Mouse (Mus musculus) heart, postnatal 4 days (tissue): ENCODE results near the gene Rif1. TPM values are rescaled to one million over a fixed set of nuclear protein-coding genes. Genes with fewer than 3 reads are reported as not detected.
A peak's percentile ranks its signal among the peaks of the same experiment; 100 is the strongest.
"Not testable (repeated sequence)": the region's sequence is repeated elsewhere in the genome, so short reads cannot be mapped to it uniquely, and the experiment has no call there.

Experiments used
- DNase-seq: peaks from one replicate; pipeline ENCODE4 v3.0.0; 2021
- total RNA-seq, 2 experiments: library from RNA; stranded (reverse); gene quantifications; 2 replicates each; pipeline ENCODE4 v1.2.3; 2021

Rif1 gene
- total RNA-seq, 2 experiments from 2014 or later = 34.2 to 35.8 TPM

DNA sequence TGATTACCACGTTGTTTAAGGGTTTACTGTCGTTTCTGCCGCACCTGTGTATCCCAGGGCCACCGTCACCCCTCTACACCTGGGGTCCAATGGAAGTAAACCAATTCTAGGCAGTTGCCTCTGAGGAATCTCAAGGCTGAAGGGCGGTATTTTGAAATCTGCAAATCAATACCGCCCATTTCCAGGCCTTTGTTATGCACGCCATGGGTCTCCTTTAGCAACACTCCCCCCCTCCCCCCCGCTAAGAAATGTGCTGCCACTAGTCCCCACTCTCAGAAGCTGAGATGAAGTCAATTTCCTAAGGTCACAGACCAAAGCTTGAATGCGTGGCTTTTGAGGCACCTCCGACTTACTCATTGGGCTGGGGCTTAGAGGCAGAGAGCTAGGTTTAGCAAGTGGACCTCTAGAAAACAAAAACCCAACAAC lies 554 bp upstream of the Rif1 start:
- no peak for DNase-seq

DNA sequence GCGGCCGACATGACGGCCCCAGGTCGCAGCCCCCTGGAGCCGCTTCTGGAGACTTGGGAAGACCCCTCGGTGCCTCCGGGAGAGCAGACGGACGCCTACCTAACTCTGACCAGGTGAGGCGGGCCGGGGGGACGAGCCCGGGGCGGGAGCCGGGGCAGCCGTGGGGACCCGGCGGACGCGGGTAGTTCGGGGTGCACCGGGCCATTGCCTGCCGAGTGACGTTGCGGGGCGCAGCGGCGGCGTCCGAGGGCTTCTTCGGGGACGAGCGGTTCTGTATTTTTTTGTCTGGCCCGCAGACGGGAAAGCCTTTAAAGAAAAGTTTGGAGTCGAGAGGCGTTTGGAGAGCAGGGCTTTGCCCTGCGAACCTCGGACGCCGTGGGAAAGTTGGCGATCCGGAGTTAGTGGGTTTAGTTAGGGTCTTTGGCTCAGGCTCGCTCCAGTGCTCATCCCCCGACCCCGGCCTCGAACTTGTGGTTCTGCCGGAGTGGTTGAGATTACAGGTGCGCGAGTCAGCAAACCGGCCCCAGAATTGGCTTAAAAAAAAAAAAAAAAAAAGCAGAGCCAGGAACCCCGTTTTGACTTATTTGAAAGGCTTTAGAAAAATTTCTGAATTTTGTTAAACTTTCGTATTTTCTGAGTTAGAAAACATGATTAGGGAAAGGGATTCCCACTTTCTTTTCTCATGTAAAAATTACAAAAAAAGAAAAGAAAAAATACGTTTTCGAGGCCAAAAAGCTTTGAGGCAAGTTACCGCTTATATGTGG lies 691 bp downstream of the Rif1 start:
- DNase-seq = peak; percentile 51

DNA sequence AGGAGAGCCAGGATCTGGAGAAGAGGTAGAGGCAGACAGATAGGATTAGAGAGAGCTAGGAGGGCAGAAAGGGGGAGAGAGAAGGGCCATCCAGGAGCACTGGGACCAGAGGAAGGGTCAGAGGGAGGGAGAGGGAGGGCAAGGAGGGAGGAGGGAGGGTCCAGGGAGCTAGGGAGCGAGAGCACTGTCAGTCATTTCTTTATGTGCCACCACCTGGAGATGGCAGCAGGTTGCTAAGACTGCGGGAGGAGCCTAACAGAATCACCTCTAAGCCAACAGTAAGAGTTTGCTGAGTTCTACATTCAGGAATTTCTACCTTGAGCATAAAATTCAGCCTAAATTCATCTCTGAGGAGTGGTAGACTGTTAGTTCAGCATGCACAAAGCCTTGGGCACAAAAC lies 6.0 kb downstream of the Rif1 start:
- DNase-seq = no peak

DNA sequence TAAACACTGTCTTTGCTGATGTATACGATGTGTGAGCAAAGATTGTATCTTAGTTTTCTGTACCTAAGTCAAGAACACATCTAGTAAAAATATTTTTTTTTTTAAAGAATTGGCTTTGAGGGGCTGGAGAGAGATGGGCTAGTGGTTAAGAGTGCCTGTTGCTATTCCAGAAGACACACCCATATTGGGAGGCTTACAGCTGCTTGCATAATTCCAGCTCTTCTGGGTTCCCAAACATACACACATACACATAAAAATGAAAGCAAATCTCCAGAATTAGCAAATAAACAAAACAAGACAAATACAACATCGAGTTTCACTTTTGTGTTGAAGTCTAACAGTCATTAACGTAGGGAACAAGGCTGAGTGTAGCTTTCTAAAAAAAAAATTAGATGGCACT lies 11.4 kb downstream of the Rif1 start:
- DNase-seq = no peak

GRCm38 (mm10) chr2:52084571-52084970 lies 11.9 kb downstream of the Rif1 start:
- no peak for DNase-seq

DNA sequence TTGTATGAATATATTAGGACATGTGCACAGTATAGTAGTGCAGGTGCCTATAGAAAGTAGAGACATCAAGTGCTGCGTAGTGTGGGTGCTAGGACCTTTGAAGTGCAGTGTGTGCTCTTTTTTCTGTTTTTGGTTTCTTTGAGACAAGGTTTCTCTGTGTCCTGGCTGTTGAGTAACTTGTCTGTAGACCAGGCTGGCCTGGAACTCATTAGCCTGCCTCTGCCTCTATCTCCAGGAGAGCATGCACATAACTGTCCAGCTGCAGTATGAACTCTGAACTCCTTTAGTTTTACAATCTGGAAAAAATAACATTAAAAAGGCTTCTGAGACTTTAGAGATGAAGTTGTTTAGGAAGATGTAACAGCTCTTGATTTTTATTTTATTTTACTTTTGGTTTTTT lies 41.5 kb downstream of the Rif1 start:
- no peak for DNase-seq

DNA sequence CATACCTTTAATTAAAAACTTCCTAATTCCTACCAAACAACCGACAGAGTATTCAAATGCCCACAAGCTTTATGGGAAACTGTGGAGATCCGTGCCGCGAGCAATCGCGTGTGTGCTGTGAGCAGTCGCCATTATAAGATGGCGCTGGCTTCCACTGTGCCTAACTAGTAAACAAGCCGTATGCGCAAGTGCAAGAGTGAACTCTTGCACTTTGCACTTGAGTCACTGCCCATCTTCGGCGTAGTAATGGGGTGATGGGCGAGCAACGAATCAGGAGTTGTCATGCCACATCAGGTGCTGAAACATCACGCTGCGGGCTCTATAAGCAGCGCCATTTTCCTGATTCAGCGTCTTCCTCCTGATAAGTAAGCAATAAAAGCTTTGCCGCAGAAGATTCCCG lies 58.7 kb downstream of the Rif1 start:
- DNase-seq = not testable (repeated sequence)

DNA sequence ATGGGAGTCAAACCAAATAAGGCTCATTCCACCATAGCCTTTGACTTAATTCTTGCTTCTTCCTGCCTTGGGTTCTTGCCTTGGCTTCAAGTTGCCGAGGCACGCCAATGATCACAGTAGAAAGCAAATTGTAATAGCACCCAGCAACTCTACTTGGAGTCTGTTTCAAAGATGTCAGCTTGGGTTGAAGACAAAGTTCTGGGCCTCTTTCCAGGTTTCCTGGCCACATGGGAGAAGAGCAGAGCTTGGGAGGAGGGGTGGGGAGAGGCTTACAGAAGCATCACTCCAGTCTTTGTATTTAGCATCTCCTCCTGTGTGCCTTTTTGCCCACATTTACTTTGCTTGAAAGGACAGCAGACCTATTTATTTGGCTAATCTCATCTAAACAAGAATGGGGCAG lies 60.7 kb downstream of the Rif1 start:
- DNase-seq = peak; percentile 38

DNA sequence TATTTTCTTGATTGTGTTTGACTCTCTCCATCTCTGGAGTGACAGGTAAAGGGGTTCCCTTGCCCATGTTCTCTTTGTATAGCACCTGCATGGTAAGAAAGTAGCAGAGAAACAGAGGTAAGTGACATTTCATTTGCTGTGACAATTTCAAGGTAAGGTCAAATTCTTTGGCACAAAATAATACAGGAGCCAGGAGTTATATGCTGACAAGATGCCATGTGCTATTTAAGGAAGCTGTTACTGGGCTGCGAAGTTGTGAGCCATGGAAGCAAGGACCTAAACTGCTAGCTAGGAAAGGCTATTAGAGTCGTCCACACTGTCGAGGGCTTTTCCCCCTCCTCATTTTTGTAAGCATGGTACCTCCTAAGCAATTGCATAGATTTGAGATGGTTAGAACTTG lies 80.4 kb downstream of the Rif1 start:
- no peak for DNase-seq

DNA sequence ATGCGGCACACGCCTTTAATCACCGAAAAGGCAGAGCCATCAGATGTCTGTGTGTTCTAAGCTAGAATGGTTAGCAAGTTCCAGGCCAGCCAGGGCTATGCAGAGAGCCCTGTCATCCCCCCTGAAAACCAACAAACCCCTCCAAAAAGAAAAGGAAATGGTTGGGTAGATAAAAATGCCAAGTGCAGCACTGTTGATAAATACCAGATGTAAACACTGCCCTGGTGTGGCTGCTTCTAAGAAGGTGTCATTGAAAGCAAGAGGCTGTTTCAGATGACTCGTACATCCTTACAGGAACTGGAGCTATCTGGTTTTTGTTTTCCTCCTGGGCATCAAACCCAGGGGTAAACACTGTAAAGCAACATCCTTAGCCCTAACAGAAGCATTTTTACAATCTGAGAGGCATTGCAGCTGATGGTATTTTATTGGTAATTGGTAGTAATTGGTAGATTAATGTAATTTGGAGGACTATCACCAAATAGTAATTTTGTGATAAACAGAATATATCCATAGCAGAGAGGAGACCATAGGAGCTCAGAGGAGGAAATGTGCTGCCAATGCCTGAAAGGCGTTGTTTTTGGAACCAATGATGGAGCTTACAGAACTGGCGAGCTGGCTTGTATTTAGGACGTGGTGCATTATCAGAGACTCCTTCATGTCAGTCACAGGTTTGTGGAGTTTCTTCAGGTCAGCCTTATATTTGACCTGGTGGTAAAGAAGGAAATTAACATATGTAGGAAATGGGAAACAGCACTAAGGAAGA lies 96.8 kb downstream of the Rif1 start:
- no peak for DNase-seq

Other genes with a start within 250 kb of the Rif1 start
- 1 to 10 TPM; 8.6 to 9.2 TPM for gene Rbm43, start 137.7 kb upstream of the Rif1 start, total RNA-seq
- gene Nmi, start 99.3 kb upstream of the Rif1 start, total RNA-seq = 1 to 10 TPM; 7.0 to 7.5 TPM
- 1 to 10 TPM; 4.2 to 4.4 TPM for gene Tnfaip6, start 34.8 kb upstream of the Rif1 start, total RNA-seq